Mouse (Mus musculus) liver, embryonic 14.5 days (tissue): Measurements from ENCODE around the gene Mpped2. TPM values are rescaled to one million over a fixed set of nuclear protein-coding genes. Genes with fewer than 3 reads are reported as not detected.

ENCODE experiments used
- ATAC-seq: fragments of 200-750 bp; cut with Nextera tagmentation; 2 replicates; pipeline ENCODE4 v1.8.0; 2017; ENCODE audit warnings: moderate number of reproducible peaks, mild to moderate bottlenecking, moderate library complexity; ENCODE audit not compliant: insufficient read depth
- DNase-seq, 3 experiments: peaks; one replicate each; pipeline ENCODE4 v3.0.0-alpha.2; 2012 to 2013; ENCODE audit warnings: low read depth in 3 of 3, low spot score in 3 of 3
- H3K27ac ChIP-seq: fragments of 300-500 bp; sonication (generic); 2 replicates; pipeline ENCODE4 v1.5.1; 2014; ENCODE audit warnings: moderate library complexity, mild to moderate bottlenecking, control low read depth, inconsistent platforms
- H3K27me3 ChIP-seq: fragments of 300-500 bp; sonication (generic); 2 replicates; pipeline ENCODE4 v1.6.1; 2014; ENCODE audit warnings: mild to moderate bottlenecking, low read length, moderate library complexity; ENCODE audit not compliant: control insufficient read depth, insufficient read depth
- H3K36me3 ChIP-seq: fragments of 300-500 bp; sonication (generic); replicated peaks from 2 replicates; pipeline ENCODE4 v1.6.1; 2014; ENCODE audit warnings: low read depth; ENCODE audit not compliant: control insufficient read depth, insufficient read depth
- H3K4me1 ChIP-seq, 2 experiments: fragments of 200-500 bp in 1 of 2; fragments of 300-500 bp in 1 of 2; sonication (generic) in 1 of 2; replicated peaks; 2 replicates each; pipeline ENCODE4 v1.6.1; 2012 to 2014; ENCODE audit warnings: antibody characterized with exemption in 1 of 2, inconsistent platforms in 1 of 2, low read length in 1 of 2; ENCODE audit not compliant: control insufficient read depth in 2 of 2, insufficient read depth in 2 of 2
- H3K4me2 ChIP-seq: fragments of 300-500 bp; sonication (generic); 2 replicates; pipeline ENCODE4 v1.6.1; 2014; ENCODE audit warnings: low read depth, mild to moderate bottlenecking, control low read depth, moderate library complexity
- H3K4me3 ChIP-seq, 2 experiments: fragments of 200-500 bp in 1 of 2; fragments of 300-500 bp in 1 of 2; sonication (generic) in 1 of 2; 2 replicates each; pipeline ENCODE4 v1.5.1; 2012 to 2014; ENCODE audit warnings: low read depth in 2 of 2, low read length in 2 of 2, mild to moderate bottlenecking in 2 of 2, control low read depth in 1 of 2, inconsistent platforms in 1 of 2, moderate library complexity in 1 of 2; ENCODE audit not compliant: insufficient read depth in 1 of 2
- H3K9ac ChIP-seq: fragments of 300-500 bp; sonication (generic); replicated peaks from 2 replicates; pipeline ENCODE4 v1.6.1; 2014; ENCODE audit warnings: mild to moderate bottlenecking, control low read depth, moderate library complexity
- H3K9me3 ChIP-seq: fragments of 300-500 bp; sonication (generic); 2 replicates; pipeline ENCODE4 v1.6.1; 2016; ENCODE audit warnings: low read length, mixed read lengths; ENCODE audit not compliant: control insufficient read depth
- CTCF ChIP-seq: IDR thresholded peaks from 2 replicates; pipeline ENCODE4 v1.5.1; 2016; ENCODE audit warnings: antibody characterized with exemption, low read depth, control low read depth
- EP300 ChIP-seq: IDR thresholded peaks from 2 replicates; pipeline ENCODE4 v1.6.1; 2016; ENCODE audit warnings: antibody characterized with exemption, low read depth
- WGBS: fragments of 180-500 bp; shearing (Covaris S2); extraction: QIAGEN DNeasy Blood & Tissue Kit; methylation state at CpG from one replicate; pipeline ENCODE4 v1.1.7; 2014; ENCODE audit not compliant: insufficient replicate concordance; 5-methylcytosine and 5-hydroxymethylcytosine counted together
- polyA plus RNA-seq, 2 experiments: library from polyadenylated mRNA; depleted of rRNA in 1 of 2; stranded (reverse) in 1 of 2; unstranded in 1 of 2; fragments of >200 nt; fragmentation: Nextera tagmentation in 1 of 2; extraction: Ambion mirVana in 1 of 2; gene quantifications; 2 replicates each; pipeline versions ENCODE4 v1.2.1 to v1.2.3; 2012 to 2014

Gene Mpped2
- polyA plus RNA-seq, 2 experiments, result 0.67 to 0.68 TPM

DNA sequence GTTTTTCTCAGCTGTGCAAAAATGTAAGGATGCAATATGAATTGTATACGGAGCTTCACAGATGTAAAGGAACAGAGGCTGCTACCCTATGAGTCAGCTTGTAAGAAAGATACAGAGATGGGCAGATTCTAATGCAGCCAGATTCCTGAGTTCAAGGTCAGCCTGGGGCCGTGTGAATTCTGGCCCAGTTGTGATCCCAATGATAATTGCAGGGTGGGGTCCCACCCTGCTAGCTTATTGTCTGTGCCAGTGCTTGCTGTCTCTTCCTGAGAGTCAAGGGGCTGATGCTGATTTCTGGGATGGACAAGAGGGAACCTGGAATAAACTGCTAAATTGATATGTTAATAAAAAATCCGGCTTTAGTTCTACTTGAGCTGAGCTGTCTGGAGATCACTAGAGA, 122.8 kb downstream of the Mpped2 start:
- WGBS, result 64% methylated on average over 3 of the region's 3 CpGs
- H3K9me3 ChIP-seq, result no peaks in the 10 kb centered on the region
- H3K27me3 ChIP-seq, result no peaks in the 10 kb centered on the region
- TF ChIP-seq CTCF (no peak), EP300 (no peak)
- H3K36me3 ChIP-seq, result no peaks in the 10 kb centered on the region
- ATAC-seq (no peak), DNase-seq (no peak)
- H3K4me2 ChIP-seq, result no peak overlapping the region
- H3K27ac ChIP-seq, result no peak overlapping the region
- H3K9ac ChIP-seq, result no peak overlapping the region
- no peaks in the 10 kb centered on the region for H3K4me1 ChIP-seq
- no peak overlapping the region for H3K4me3 ChIP-seq

DNA sequence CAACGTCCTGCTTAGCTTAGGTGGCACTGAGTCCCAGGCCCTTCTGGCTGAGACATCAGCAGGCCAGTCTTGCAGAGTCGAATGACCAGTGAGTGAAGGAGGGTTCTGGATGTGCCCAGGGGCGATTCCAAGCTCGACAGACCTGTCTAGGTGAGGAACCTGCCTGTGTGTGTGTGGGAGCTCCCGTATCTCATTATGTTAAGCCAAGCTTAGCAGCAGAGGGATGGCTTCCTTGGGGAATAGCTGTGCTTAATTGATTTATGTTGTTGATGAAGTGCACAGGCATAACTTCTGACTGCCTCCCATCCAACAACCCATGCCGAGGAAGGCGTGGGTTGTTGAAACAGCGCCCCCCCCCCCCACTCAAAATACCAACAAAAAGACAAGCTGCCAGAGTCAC, 128.2 kb downstream of the Mpped2 start:
- H3K9me3 ChIP-seq, result no peaks in the 10 kb centered on the region
- H3K27ac ChIP-seq, result no peak overlapping the region
- H3K9ac ChIP-seq, result no peak overlapping the region
- 0 out of 4 replicates have a peak, but pooled peaks cover 0 to 2% of the 10 kb centered on the region in 2 experiments for H3K4me1 ChIP-seq
- H3K27me3 ChIP-seq, result no peaks in the 10 kb centered on the region
- TF ChIP-seq CTCF (no peak), EP300 (no peak)
- DNase-seq (no peak), ATAC-seq (no peak)
- H3K4me2 ChIP-seq, result no peak overlapping the region
- no peaks in the 10 kb centered on the region for H3K36me3 ChIP-seq
- H3K4me3 ChIP-seq, result no peak overlapping the region
- WGBS, result 59% methylated on average over 8 of the region's 8 CpGs

DNA sequence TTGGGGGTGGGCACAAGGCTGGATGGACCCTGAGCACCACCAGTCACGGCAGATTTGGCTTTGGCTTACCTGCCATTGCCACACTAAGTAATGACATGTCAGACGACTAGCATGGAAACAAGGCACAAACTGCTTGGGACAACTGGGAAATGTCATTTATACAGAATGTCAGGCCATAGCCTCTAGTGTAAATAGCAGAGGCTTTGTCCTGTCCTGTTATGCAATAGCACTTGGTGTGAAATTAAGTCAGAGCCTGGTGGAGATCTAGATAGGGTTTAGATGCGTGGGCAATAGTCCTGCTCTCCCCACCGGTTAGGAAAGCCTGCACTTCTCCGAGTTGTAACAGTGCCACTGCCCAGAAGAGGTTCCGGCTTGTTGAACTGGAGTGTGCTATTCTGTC, 128.8 kb downstream of the Mpped2 start:
- Histone ChIP-seq H3K4me2 (no peak overlapping the region), H3K36me3 (no peaks in the 10 kb centered on the region), H3K4me1 (0 out of 4 replicates have a peak, but pooled peaks cover 0 to 2% of the 10 kb centered on the region in 2 experiments), H3K9ac (no peak overlapping the region), H3K27me3 (no peaks in the 10 kb centered on the region), H3K27ac (no peak overlapping the region), H3K4me3 (no peak overlapping the region), H3K9me3 (no peaks in the 10 kb centered on the region)
- ATAC-seq, result no peak
- no peak for TF ChIP-seq EP300
- TF ChIP-seq CTCF, result no peak
- DNase-seq, result no peak
- WGBS, result 53% methylated on average over 6 of the region's 6 CpGs

DNA sequence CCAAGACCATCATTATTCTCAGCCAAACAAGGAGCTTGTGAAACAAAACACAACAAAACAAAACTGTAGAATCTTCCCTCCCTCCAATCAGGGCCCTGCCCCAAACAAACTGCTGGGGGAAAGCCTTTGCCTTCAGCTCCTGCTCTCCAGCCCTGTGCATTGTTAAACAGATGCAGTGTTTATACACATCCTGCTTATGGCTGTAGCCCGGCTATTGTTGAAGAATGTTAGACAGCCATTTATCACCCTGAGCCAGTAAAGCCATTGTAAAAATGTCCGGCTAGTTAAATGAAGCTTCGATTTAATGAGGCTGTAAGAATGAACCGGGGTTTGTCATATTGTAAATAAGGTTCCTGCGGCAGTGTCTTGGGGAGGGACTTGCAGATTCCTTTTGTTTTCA, 129.5 kb downstream of the Mpped2 start:
- H3K9me3 ChIP-seq, result no peaks in the 10 kb centered on the region
- H3K4me1 ChIP-seq, result 0 out of 4 replicates have a peak, but pooled peaks cover 0 to 2% of the 10 kb centered on the region in 2 experiments
- no peaks in the 10 kb centered on the region for H3K27me3 ChIP-seq
- no peaks in the 10 kb centered on the region for H3K36me3 ChIP-seq
- no peak for TF ChIP-seq CTCF
- TF ChIP-seq EP300, result no peak
- no peak overlapping the region for H3K9ac ChIP-seq
- H3K4me3 ChIP-seq, result no peak overlapping the region
- H3K4me2 ChIP-seq, result no peak overlapping the region
- no peak overlapping the region for H3K27ac ChIP-seq
- 33% methylated on average over 5 of the region's 5 CpGs for WGBS
- ATAC-seq (no peak), DNase-seq (no peak)

DNA sequence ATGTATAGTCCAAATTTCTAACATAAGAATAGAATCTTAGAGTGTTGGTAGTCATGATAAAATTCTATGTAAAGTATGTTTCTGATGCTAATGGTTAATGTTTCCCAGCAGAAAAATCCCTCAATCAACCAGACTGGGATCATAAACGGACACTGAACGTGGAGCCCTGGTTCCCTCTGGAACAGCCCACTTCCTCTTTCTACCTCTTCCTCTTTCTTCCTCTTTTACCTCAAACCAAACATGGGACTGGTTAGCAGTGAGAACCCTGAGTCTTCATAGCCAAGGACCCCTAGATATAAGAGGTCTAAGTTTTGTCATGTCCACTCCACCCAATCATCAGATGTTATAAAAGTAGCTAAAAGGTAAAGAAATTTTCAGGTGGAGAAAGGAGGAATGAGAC, 132.4 kb downstream of the Mpped2 start:
- DNase-seq (no peak), ATAC-seq (no peak)
- WGBS, result 4% methylated on average over 2 of the region's 2 CpGs
- no peak overlapping the region for H3K27ac ChIP-seq
- TF ChIP-seq CTCF (no peak), EP300 (no peak)
- no peak overlapping the region for H3K9ac ChIP-seq
- H3K4me2 ChIP-seq, result no peak overlapping the region
- no peaks in the 10 kb centered on the region for H3K36me3 ChIP-seq
- H3K4me3 ChIP-seq, result no peak overlapping the region
- no peaks in the 10 kb centered on the region for H3K9me3 ChIP-seq
- no peaks in the 10 kb centered on the region for H3K27me3 ChIP-seq
- H3K4me1 ChIP-seq, result 0 out of 4 replicates have a peak, but pooled peaks cover 0 to 2% of the 10 kb centered on the region in 2 experiments
